Mouse (Mus musculus): ENCODE measurements around the gene Gnb2. TPM values are rescaled to one million over a fixed set of nuclear protein-coding genes. Genes with fewer than 3 reads are reported as not detected.

Gene Gnb2
- total RNA-seq, 2 experiments from 2014 or later, result 77.0 to 94.2 TPM

DNA sequence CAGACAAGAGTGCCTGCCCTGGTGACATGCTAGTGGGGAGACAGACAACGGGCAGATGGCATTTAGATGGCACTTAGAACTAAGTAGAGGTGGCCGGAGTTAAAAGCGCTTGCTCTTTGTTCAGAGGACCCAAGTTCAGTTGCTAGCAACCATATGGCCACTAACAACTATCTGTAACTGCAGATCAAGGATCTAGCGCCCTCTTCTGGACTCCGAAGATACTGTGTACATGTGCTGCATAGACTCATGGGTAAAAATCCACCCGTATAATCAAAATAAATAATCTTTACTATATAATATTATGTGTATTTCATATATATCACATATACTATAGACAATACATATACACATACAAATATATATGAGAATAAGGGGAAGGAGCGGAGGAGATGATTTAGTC lies 45.7 kb downstream of the Gnb2 start:
- ATAC-seq (replicated peaks; ENCODE audit: low FRiP score, poor library complexity, severe bottlenecking), result no peak

- ATAC-seq (replicated peaks; ENCODE audit: low FRiP score, poor library complexity, severe bottlenecking), result no peak
Observed at GRCm38 (mm10) chr5:137485851-137486155, 47.5 kb downstream of the Gnb2 start.

- ATAC-seq (replicated peaks; ENCODE audit: low FRiP score, poor library complexity, severe bottlenecking), result no peak
Observed at GRCm38 (mm10) chr5:137485071-137485850, 48.0 kb downstream of the Gnb2 start.

DNA sequence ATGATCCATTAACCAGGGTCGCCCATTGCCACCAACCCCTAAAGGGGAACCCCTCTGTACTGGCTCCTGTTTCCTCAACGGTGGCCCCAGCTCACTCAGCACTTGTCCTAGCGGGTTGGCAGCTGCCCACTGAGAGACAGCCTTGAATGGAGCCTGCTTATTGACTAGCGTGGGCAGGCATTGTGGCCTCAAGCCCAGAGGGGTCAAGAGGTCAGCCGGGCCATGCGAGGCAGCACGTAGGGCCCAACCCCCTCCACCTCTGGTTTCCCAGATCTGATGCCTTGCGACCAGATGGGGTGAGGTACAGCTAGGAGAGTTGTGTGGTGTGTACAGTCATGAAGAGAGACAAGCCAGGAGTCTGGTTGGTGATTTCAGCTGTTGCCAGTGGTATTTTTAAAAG lies 51.4 kb downstream of the Gnb2 start:
- ATAC-seq (replicated peaks; ENCODE audit: low FRiP score, poor library complexity, severe bottlenecking), result no peak

- 0 out of 2 replicates have a peak, but pooled peaks have one; percentile 57 for ATAC-seq (replicated peaks; ENCODE audit: low FRiP score, poor library complexity, severe bottlenecking)
Observed at GRCm38 (mm10) chr5:137481138-137481537, 52.2 kb downstream of the Gnb2 start.

Other genes with a start within 250 kb of the Gnb2 start
- gene Ache, start 246.0 kb downstream of the Gnb2 start, total RNA-seq (2015; ENCODE audit: low replicate concordance), result 63.5 and 69.6 TPM in 2 replicates
- gene Ache, start 246.0 kb downstream of the Gnb2 start, total RNA-seq (2017; ENCODE audit: low replicate concordance), result 55.2 and 63.8 TPM in 2 replicates
- gene Ufsp1, start 238.9 kb downstream of the Gnb2 start, total RNA-seq (2015; ENCODE audit: low replicate concordance), result 19.0 and 21.7 TPM in 2 replicates
- gene Ufsp1, start 238.9 kb downstream of the Gnb2 start, total RNA-seq (2017; ENCODE audit: low replicate concordance), result 16.6 and 27.9 TPM in 2 replicates
- 85.7 and 166 TPM in 2 replicates for gene Srrt, start 225.8 kb downstream of the Gnb2 start, total RNA-seq (2015; ENCODE audit: low replicate concordance)
- 227 and 383 TPM in 2 replicates for gene Srrt, start 225.8 kb downstream of the Gnb2 start, total RNA-seq (2017; ENCODE audit: low replicate concordance)
- 0.96 and 2.1 TPM in 2 replicates for gene Trip6, start 219.1 kb downstream of the Gnb2 start, total RNA-seq (2015; ENCODE audit: low replicate concordance)
- gene Trip6, start 219.1 kb downstream of the Gnb2 start, total RNA-seq (2017; ENCODE audit: low replicate concordance), result 2.6 TPM in 1 of 2 replicates, not detected in the other
- gene Slc12a9, start 199.9 kb downstream of the Gnb2 start, total RNA-seq (2015; ENCODE audit: low replicate concordance), result 1.9 TPM in 2 replicates
- gene Slc12a9, start 199.9 kb downstream of the Gnb2 start, total RNA-seq (2017; ENCODE audit: low replicate concordance), result 0.43 and 0.98 TPM in 2 replicates
- gene Ephb4, start 183.4 kb downstream of the Gnb2 start, total RNA-seq (2015; ENCODE audit: low replicate concordance), result not detected in 2 replicates
- not detected in 2 replicates for gene Ephb4, start 183.4 kb downstream of the Gnb2 start, total RNA-seq (2017; ENCODE audit: low replicate concordance)
- not detected in 2 replicates for gene Zan, start 56.4 kb downstream of the Gnb2 start, total RNA-seq (2015; ENCODE audit: low replicate concordance)
- gene Zan, start 56.4 kb downstream of the Gnb2 start, total RNA-seq (2017; ENCODE audit: low replicate concordance), result not detected in 2 replicates
- gene Pop7, start 31.0 kb downstream of the Gnb2 start, total RNA-seq (2015; ENCODE audit: low replicate concordance), result 9.0 TPM in 1 of 2 replicates, not detected in the other
- gene Pop7, start 31.0 kb downstream of the Gnb2 start, total RNA-seq (2017; ENCODE audit: low replicate concordance), result 4.4 and 7.2 TPM in 2 replicates
- 5.6 and 6.1 TPM in 2 replicates for gene Gigyf1, start 15.0 kb downstream of the Gnb2 start, total RNA-seq (2015; ENCODE audit: low replicate concordance)
- 5.3 and 8.4 TPM in 2 replicates for gene Gigyf1, start 15.0 kb downstream of the Gnb2 start, total RNA-seq (2017; ENCODE audit: low replicate concordance)
- not detected in 2 replicates for gene Epo, start 268 bp downstream of the Gnb2 start, total RNA-seq (2015; ENCODE audit: low replicate concordance)
- not detected in 2 replicates for gene Epo, start 268 bp downstream of the Gnb2 start, total RNA-seq (2017; ENCODE audit: low replicate concordance)
- gene Actl6b, start 20.0 kb upstream of the Gnb2 start, total RNA-seq (2015; ENCODE audit: low replicate concordance), result not detected in 2 replicates
- not detected in 2 replicates for gene Actl6b, start 20.0 kb upstream of the Gnb2 start, total RNA-seq (2017; ENCODE audit: low replicate concordance)
- 11.9 and 16.5 TPM in 2 replicates for gene Tfr2, start 36.3 kb upstream of the Gnb2 start, total RNA-seq (2015; ENCODE audit: low replicate concordance)
- 11.8 and 13.7 TPM in 2 replicates for gene Tfr2, start 36.3 kb upstream of the Gnb2 start, total RNA-seq (2017; ENCODE audit: low replicate concordance)
- 18.6 and 37.2 TPM in 2 replicates for gene Mospd3, start 67.5 kb upstream of the Gnb2 start, total RNA-seq (2015; ENCODE audit: low replicate concordance)
- gene Mospd3, start 67.5 kb upstream of the Gnb2 start, total RNA-seq (2017; ENCODE audit: low replicate concordance), result 0.43 TPM in 1 of 2 replicates, not detected in the other
- not detected in 2 replicates for gene Pcolce, start 80.3 kb upstream of the Gnb2 start, total RNA-seq (2015; ENCODE audit: low replicate concordance)
- not detected in 2 replicates for gene Pcolce, start 80.3 kb upstream of the Gnb2 start, total RNA-seq (2017; ENCODE audit: low replicate concordance)
- not detected in 2 replicates for gene Fbxo24, start 95.5 kb upstream of the Gnb2 start, total RNA-seq (2015; ENCODE audit: low replicate concordance)
- not detected in 2 replicates for gene Fbxo24, start 95.5 kb upstream of the Gnb2 start, total RNA-seq (2017; ENCODE audit: low replicate concordance)
- gene Lrch4, start 95.6 kb upstream of the Gnb2 start, total RNA-seq (2015; ENCODE audit: low replicate concordance), result 9.0 and 27.2 TPM in 2 replicates
- 10.6 and 13.9 TPM in 2 replicates for gene Lrch4, start 95.6 kb upstream of the Gnb2 start, total RNA-seq (2017; ENCODE audit: low replicate concordance)
- 1.9 and 6.3 TPM in 2 replicates for gene Gm20605, start 95.7 kb upstream of the Gnb2 start, total RNA-seq (2015; ENCODE audit: low replicate concordance)
- 0.94 and 4.7 TPM in 2 replicates for gene Gm20605, start 95.7 kb upstream of the Gnb2 start, total RNA-seq (2017; ENCODE audit: low replicate concordance)
- gene Sap25, start 107.8 kb upstream of the Gnb2 start, total RNA-seq (2015; ENCODE audit: low replicate concordance), result 11.0 and 17.1 TPM in 2 replicates
- 3.1 and 4.8 TPM in 2 replicates for gene Sap25, start 107.8 kb upstream of the Gnb2 start, total RNA-seq (2017; ENCODE audit: low replicate concordance)
- gene Irs3, start 112.2 kb upstream of the Gnb2 start, total RNA-seq (2015; ENCODE audit: low replicate concordance), result not detected in 2 replicates
- not detected in 2 replicates for gene Irs3, start 112.2 kb upstream of the Gnb2 start, total RNA-seq (2017; ENCODE audit: low replicate concordance)
- 9.6 and 12.1 TPM in 2 replicates for gene Agfg2, start 151.2 kb upstream of the Gnb2 start, total RNA-seq (2015; ENCODE audit: low replicate concordance)
- 20.5 and 24.5 TPM in 2 replicates for gene Agfg2, start 151.2 kb upstream of the Gnb2 start, total RNA-seq (2017; ENCODE audit: low replicate concordance)
- 0.38 TPM in 1 of 2 replicates, not detected in the other for gene Nyap1, start 208.1 kb upstream of the Gnb2 start, total RNA-seq (2015; ENCODE audit: low replicate concordance)
- 0.84 and 1.4 TPM in 2 replicates for gene Nyap1, start 208.1 kb upstream of the Gnb2 start, total RNA-seq (2017; ENCODE audit: low replicate concordance)
- 24.5 and 44.6 TPM in 2 replicates for gene Tsc22d4, start 212.2 kb upstream of the Gnb2 start, total RNA-seq (2015; ENCODE audit: low replicate concordance)
- 69.5 and 76.3 TPM in 2 replicates for gene Tsc22d4, start 212.2 kb upstream of the Gnb2 start, total RNA-seq (2017; ENCODE audit: low replicate concordance)
- 6.5 and 24.2 TPM in 2 replicates for gene Ppp1r35, start 245.3 kb upstream of the Gnb2 start, total RNA-seq (2015; ENCODE audit: low replicate concordance)
- gene Ppp1r35, start 245.3 kb upstream of the Gnb2 start, total RNA-seq (2017; ENCODE audit: low replicate concordance), result 6.4 and 12.0 TPM in 2 replicates

Measured in erythroblast, adult 5-6 weeks (primary cell).